8 mouse cellular contexts compared by ENCODE assay signal in genomic region chr9:42897361-42898051, GRCm38 (mm10). TPM values are rescaled to one million over a fixed set of nuclear protein-coding genes. Genes with fewer than 3 reads are reported as not detected.
DNase-seq lines count a peak whose midpoint lies in the region; ATAC-seq lines count a peak whose summit lies in the region.

No protein-coding gene starts in this region.

- H3K36me3 ChIP-seq in intestine, embryonic 14.5 days (ENCODE audit: control insufficient read depth, insufficient read depth, low read length) = no peaks in the 10 kb centered on the region
- H3K36me3 ChIP-seq in midbrain, embryonic 14.5 days (ENCODE audit: control insufficient read depth, insufficient read depth, low read length) = no peaks in the 10 kb centered on the region
- no peaks in the 10 kb centered on the region for H3K36me3 ChIP-seq in stomach, embryonic 15.5 days

- intact Hi-C loops in gastrocnemius, postnatal 14 days (cut with DNase I; ENCODE audit: low total_unique reads) = no loop called here
- intact Hi-C loops in left cerebral cortex, postnatal 25 days (cut with DNase I) = no loop called here

- H3K4me2 ChIP-seq in intestine, embryonic 14.5 days (ENCODE audit: low read length) = peak overlapping the region; percentile 97
- H3K4me2 ChIP-seq in midbrain, embryonic 14.5 days (ENCODE audit: low read length) = peak overlapping the region; percentile 97
- peak overlapping the region; percentile 98 for H3K4me2 ChIP-seq in stomach, embryonic 15.5 days

- WGBS in intestine, embryonic 14.5 days = under 1% methylated on average over 52 of the region's 52 CpGs
- WGBS in midbrain, embryonic 14.5 days = under 1% methylated on average over 52 of the region's 52 CpGs
- WGBS in stomach, embryonic 15.5 days = under 1% methylated on average over 52 of the region's 52 CpGs

- peak; percentile 60 for ATAC-seq in common myeloid progenitor, adult 5-6 weeks (replicated peaks; ENCODE audit: low read depth, poor library complexity, severe bottlenecking)
- ATAC-seq in intestine, embryonic 14.5 days (replicated peaks; ENCODE audit: low FRiP score, low TSS enrichment, low read depth) = peak; percentile 48; the same call in 1 of the 2 replicates
- ATAC-seq in midbrain, embryonic 14.5 days (ENCODE audit: low FRiP score, low TSS enrichment) = peak; percentile 80
- peak; percentile 40; the same call in 1 of the 2 replicates for ATAC-seq in stomach, embryonic 15.5 days (ENCODE audit: insufficient read depth, low FRiP score, low read depth)

- peaks cover 19% of the 10 kb centered on the region for H3K4me1 ChIP-seq in intestine, embryonic 14.5 days (replicated peaks; ENCODE audit: control insufficient read depth, insufficient read depth, low read length)
- H3K4me1 ChIP-seq in midbrain, embryonic 14.5 days (ENCODE audit: control insufficient read depth, insufficient read depth, low read length) = peaks cover 26% of the 10 kb centered on the region
- H3K4me1 ChIP-seq in stomach, embryonic 15.5 days = peaks cover 16% of the 10 kb centered on the region

- no peaks in the 10 kb centered on the region for H3K27me3 ChIP-seq in intestine, embryonic 14.5 days (replicated peaks; ENCODE audit: control insufficient read depth, insufficient read depth, low read length)
- no peaks in the 10 kb centered on the region for H3K27me3 ChIP-seq in midbrain, embryonic 14.5 days (ENCODE audit: control insufficient read depth, insufficient read depth, low read length)
- H3K27me3 ChIP-seq in stomach, embryonic 15.5 days (replicated peaks) = no peaks in the 10 kb centered on the region

- no peak overlapping the region for H3K27ac ChIP-seq in intestine, embryonic 14.5 days (ENCODE audit: low read depth)
- peak overlapping the region; percentile 77 for H3K27ac ChIP-seq in midbrain, embryonic 14.5 days (replicated peaks; ENCODE audit: low read depth, low read length)
- no peak overlapping the region for H3K27ac ChIP-seq in stomach, embryonic 15.5 days

- DNase-seq in thymus, postnatal 4 days = peak; percentile 30
- no peak for DNase-seq in thymus, postnatal 0 days (ENCODE audit: low spot score)
- DNase-seq in gastrocnemius, postnatal 14 days = peak; percentile 51
- DNase-seq in intestine, embryonic 14.5 days (ENCODE audit: low spot score) = peak; percentile 69
- peak; percentile 72 to 76 for DNase-seq in left cerebral cortex, postnatal 25 days (ENCODE audit: low spot score in 2 of 2)
- DNase-seq in midbrain, embryonic 14.5 days = peak; percentile 85

- no peaks in the 10 kb centered on the region for H3K9me3 ChIP-seq in intestine, embryonic 14.5 days (ENCODE audit: control insufficient read depth, low read length)
- no peaks in the 10 kb centered on the region for H3K9me3 ChIP-seq in midbrain, embryonic 14.5 days (ENCODE audit: control insufficient read depth, low read length)
- no peaks in the 10 kb centered on the region for H3K9me3 ChIP-seq in stomach, embryonic 15.5 days

- H3K4me3 ChIP-seq in intestine, embryonic 14.5 days (ENCODE audit: low read depth, low read length) = peak overlapping the region; percentile 45
- peak overlapping the region; percentile 45 for H3K4me3 ChIP-seq in midbrain, embryonic 14.5 days (replicated peaks; ENCODE audit: low read depth, low read length)
- peak overlapping the region; percentile 49 for H3K4me3 ChIP-seq in stomach, embryonic 15.5 days (replicated peaks)

- peak overlapping the region; percentile 41 for H3K9ac ChIP-seq in intestine, embryonic 14.5 days (ENCODE audit: low read length)
- H3K9ac ChIP-seq in midbrain, embryonic 14.5 days (replicated peaks; ENCODE audit: low read length) = peak overlapping the region; percentile 65
- peak overlapping the region; percentile 11; the same call in 1 of the 2 replicates for H3K9ac ChIP-seq in stomach, embryonic 15.5 days

RNA-seq across cellular contexts. Expression of gene Grik4, which starts 46.8 kb away (rescaled TPM):
- 0.10 and 0.13 TPM in 2 replicates for polyA plus RNA-seq in thymus, postnatal 0 days (2015; fragmentation: Nextera tagmentation; extraction: Ambion mirVana)
- total RNA-seq in common myeloid progenitor, adult 5-6 weeks (2017) = not detected in 2 replicates
- total RNA-seq in gastrocnemius, postnatal 14 days (2021) = under 1 TPM; 0.33 to 0.35 TPM
- polyA plus RNA-seq in intestine, embryonic 14.5 days (2014; fragmentation: Nextera tagmentation; extraction: Ambion mirVana) = 1.3 and 1.8 TPM in 2 replicates
- 10 to 100 TPM; 17.7 to 18.5 TPM for total RNA-seq in left cerebral cortex, postnatal 25 days (2021)
- 4.4 and 6.6 TPM in 2 replicates for polyA plus RNA-seq in midbrain, embryonic 14.5 days (2014; fragmentation: Nextera tagmentation; extraction: Ambion mirVana)
- polyA plus RNA-seq in stomach, embryonic 15.5 days (2015; fragmentation: Nextera tagmentation; extraction: Ambion mirVana) = 1.1 TPM in 2 replicates

Comparison
In these comparisons a context has a peak if more than half of its experiments do, and no peak if none do; other contexts are left out.
1. H3K9ac ChIP-seq: peak in every context shown above with its lines; median percentile 65 in midbrain, embryonic 14.5 days; 41 in intestine, embryonic 14.5 days; 11 in stomach, embryonic 15.5 days.